Mouse (Mus musculus): Measurements from ENCODE around the gene Asxl2.

The Asxl2 gene

GRCm38 (mm10) chr12:3546781-3547180 lies 120.1 kb downstream of the Asxl2 start:
- no peak for DNase-seq (ENCODE audit: low spot score in 2 of 2)

- DNase-seq (ENCODE audit: low spot score in 2 of 2): no peak
Measured at GRCm38 (mm10) chr12:3547506-3547905, 120.8 kb downstream of the Asxl2 start.

- no peak for DNase-seq (ENCODE audit: low spot score in 2 of 2)
Measured at GRCm38 (mm10) chr12:3547911-3548310, 121.3 kb downstream of the Asxl2 start.

- DNase-seq (ENCODE audit: low spot score in 2 of 2): no peak
Measured at GRCm38 (mm10) chr12:3548582-3549211, 122.0 kb downstream of the Asxl2 start.

GRCm38 (mm10) chr12:3550280-3550679 lies 123.6 kb downstream of the Asxl2 start:
- peak in 1 of 2 experiments; percentile 69 for DNase-seq (ENCODE audit: low spot score in 2 of 2)

Measured in spleen, postnatal 4 days (tissue).